Mouse (Mus musculus) T-helper 2 cell (primary cell): Measurements from ENCODE around the gene Ackr3.

Experiments
- in situ Hi-C: fragments of 300-600 bp; cut with MboI, MseI; formaldehyde crosslinking; loops from one replicate; pipeline ENCODE4 v1.15.1; 2025; ENCODE audit warnings: high pct_unique_total_duplicates

Gene Ackr3

GRCm38 (mm10) chr1:90203783-90204690, at the start of gene Ackr3:
TSS of gene Ackr3 (plus strand) at chr1:90203980.
- in situ Hi-C loops: no loop called here

DNA sequence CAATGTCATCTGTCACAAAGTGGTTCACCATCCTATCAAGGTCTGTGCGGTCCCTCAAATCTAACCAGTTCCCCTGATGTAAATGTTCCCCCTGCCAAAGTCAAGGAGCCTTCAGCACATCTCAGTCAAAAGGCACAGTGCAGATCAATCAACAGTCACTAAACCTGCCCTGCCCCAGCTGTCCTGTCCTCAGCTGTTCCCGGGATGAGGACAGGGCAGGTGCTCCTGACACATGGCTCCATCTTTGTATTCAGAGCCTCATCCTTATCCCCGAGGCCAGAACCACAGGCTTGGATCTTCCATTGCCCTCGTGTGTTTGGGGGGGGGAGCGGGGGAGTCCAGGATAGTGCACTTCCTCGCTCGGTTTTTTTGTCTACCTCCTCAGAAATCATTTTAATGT, 47.2 kb upstream of the Ackr3 start:
- in situ Hi-C loops: no loop called here

- in situ Hi-C loops: no loop called here
Observed at GRCm38 (mm10) chr1:90159927-90160326, 43.9 kb upstream of the Ackr3 start.

- in situ Hi-C loops: no loop called here
Observed at GRCm38 (mm10) chr1:90161623-90162022, 42.2 kb upstream of the Ackr3 start.

- in situ Hi-C loops: no loop called here
Observed at GRCm38 (mm10) chr1:90162379-90162857, 41.4 kb upstream of the Ackr3 start.

DNA sequence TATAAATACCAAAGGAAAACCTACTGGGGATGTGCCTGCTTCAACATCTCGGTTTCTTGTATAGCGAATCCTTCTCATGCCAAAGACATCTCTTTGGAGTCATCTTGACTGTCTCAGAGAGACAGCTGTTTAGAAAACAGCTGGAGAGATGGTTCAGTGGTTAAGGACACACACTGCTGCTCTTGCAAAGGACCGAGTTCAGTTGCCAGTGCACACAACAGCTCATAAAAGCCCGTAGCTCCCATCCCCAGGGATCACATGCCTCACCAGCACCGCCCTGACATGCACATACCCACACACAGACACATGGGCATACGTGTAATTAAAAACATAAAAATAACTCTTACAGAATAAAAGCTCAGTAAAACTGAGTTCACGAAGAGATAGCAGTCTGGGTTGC, 40.6 kb upstream of the Ackr3 start:
- in situ Hi-C loops: no loop called here

GRCm38 (mm10) chr1:90164319-90164718, 39.5 kb upstream of the Ackr3 start:
- in situ Hi-C loops: no loop called here

DNA sequence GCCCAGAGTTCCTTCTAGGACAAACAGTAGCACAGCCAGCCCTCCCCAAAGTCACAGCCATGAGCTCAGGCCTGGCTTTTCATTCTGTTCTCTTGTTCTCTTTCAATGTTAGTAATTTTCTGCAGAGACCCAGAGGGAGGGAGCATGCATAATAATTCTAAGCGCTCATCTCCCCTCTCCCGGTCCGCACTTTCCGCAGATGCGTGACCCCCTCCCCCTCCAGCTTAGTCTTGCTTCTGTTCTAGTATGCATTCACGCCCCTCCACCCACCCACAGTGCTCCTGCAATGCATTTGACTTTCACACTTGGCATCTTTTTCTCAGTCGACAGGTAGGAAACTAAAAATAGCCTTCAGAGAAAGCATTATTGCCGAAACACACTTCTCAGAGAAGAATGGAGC, 29.4 kb upstream of the Ackr3 start:
- in situ Hi-C loops: no loop called here

GRCm38 (mm10) chr1:90176223-90176622, 27.6 kb upstream of the Ackr3 start:
- in situ Hi-C loops: no loop called here

- in situ Hi-C loops: no loop called here
Observed at GRCm38 (mm10) chr1:90177565-90177964, 26.2 kb upstream of the Ackr3 start.

- in situ Hi-C loops: no loop called here
Observed at GRCm38 (mm10) chr1:90177978-90178377, 25.8 kb upstream of the Ackr3 start.

- in situ Hi-C loops: no loop called here
Observed at GRCm38 (mm10) chr1:90180479-90180878, 23.3 kb upstream of the Ackr3 start.

- in situ Hi-C loops: no loop called here
Observed at GRCm38 (mm10) chr1:90180966-90181699, 22.6 kb upstream of the Ackr3 start.

DNA sequence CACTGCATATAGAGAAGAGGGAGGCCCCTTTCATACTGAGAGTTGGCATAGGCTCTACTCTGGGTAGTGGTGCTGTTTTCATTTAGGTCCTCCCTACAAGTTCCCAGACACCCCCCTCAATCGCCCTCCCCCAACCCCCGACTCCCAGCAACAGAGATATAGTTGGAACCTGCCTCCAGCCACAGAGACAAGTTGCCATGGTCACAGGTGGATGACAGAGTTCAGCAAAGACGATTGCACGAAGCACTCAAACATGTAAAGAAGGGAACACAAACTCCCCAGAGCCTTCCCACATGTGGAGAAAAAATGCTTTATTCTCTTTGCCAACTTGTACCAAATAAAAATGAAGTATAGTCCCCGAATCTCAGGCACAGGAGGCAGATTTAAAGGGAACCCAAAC, 21.3 kb upstream of the Ackr3 start:
- in situ Hi-C loops: no loop called here

GRCm38 (mm10) chr1:90183602-90184001, 20.2 kb upstream of the Ackr3 start:
- in situ Hi-C loops: no loop called here

DNA sequence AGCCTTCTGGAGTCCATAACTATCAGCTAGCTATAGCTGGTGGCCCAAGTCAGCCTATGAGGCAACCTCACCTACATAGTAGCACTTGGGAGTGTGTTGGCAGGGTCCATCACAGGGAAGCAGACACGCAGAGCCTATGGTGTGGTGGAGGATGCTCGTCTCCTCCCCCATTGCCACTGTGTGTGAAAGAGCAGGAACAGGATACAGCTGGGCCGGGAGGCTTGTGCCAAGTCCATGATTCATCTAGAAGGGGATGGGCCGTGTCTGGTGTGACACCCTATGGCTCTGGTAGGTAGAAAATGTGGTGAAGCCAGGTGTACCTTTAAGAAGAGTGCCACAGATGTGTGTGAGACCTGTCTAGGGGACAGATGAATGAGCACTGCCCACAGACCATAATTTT, 17.6 kb upstream of the Ackr3 start:
- in situ Hi-C loops: no loop called here

- in situ Hi-C loops: no loop called here
Observed at GRCm38 (mm10) chr1:90186874-90187273, 16.9 kb upstream of the Ackr3 start.

GRCm38 (mm10) chr1:90189046-90189445, 14.7 kb upstream of the Ackr3 start:
- in situ Hi-C loops: no loop called here

DNA sequence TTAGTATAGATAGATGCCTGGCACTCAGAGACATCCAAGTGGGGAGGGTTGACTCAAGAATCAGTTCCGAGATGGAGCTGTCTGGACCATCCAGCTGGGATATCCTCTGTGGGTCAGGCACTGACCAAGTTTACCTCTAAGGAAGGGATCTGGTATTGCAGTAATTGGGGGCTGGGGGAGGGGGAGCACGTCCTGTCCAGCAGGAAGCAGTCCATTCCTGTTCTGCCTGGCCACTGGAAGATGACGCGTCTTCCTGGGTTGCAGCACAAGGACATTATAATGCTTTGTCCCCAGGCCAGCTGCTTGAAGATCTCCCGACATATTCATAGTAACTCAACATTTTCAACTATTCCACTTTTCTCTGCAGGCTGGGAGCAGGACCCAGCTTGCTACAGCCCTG, 2.5 kb upstream of the Ackr3 start:
- in situ Hi-C loops: no loop called here

GRCm38 (mm10) chr1:90201655-90202054, 2.1 kb upstream of the Ackr3 start:
- in situ Hi-C loops: no loop called here

DNA sequence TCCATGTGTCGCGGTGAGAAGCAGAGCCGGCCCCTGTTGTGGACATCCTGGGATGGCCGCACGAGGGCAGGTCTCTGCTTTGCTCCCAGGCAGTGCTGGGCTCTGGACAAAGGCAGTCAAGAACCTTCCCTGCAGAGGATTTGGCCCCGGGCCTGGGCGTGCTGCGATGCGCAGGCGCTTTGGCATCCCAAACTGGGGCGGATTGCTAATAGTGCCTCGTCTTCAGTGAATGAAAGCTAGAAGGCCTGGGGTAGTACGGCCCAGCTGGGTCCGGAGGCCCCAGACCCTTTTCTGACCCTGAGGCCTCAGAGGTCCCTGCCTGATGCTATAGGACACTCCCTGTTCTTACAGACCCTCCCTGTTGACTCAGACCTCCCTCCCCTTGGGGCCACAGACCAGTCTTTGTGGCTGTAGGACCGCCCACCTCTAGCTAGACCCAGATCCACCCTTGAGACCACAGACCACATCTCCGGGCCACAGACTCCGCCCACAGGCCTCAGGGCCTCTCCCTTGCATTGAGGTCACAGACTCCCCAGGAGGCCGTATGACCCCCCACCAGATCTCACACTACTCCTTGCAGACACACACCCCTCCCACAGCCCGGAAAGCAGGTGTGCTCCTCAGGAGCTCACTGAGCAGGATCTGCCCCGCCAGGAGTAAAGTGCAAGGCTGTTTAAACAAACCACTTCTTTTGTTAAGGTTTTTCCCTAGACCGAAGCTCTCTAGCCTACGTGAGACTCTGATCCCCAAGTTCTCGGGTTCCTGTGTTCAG, 1.4 kb upstream of the Ackr3 start:
- in situ Hi-C loops: no loop called here

- in situ Hi-C loops: no loop called here
Observed at GRCm38 (mm10) chr1:90203341-90203740, 439 bp upstream of the Ackr3 start.
